Mouse (Mus musculus) brain, embryonic 14.5 days (tissue): ENCODE measurements around the gene Olfr639.

Source experiments
- CTCF ChIP-seq: fragments of 200-500 bp; IDR thresholded peaks from 2 replicates; pipeline ENCODE4 v1.5.1; 2012; ENCODE audit warnings: inconsistent platforms, mild to moderate bottlenecking, moderate library complexity, borderline replicate concordance; ENCODE audit not compliant: insufficient read depth, insufficient read length; ENCODE audit errors: extremely low read depth
- POLR2A ChIP-seq: fragments of 200-500 bp; IDR thresholded peaks from 2 replicates; pipeline ENCODE4 v1.6.1; 2012; ENCODE audit warnings: mild to moderate bottlenecking, inconsistent platforms, borderline replicate concordance; ENCODE audit not compliant: poor library complexity, insufficient read depth, insufficient read length, severe bottlenecking; ENCODE audit errors: extremely low read depth

DNA sequence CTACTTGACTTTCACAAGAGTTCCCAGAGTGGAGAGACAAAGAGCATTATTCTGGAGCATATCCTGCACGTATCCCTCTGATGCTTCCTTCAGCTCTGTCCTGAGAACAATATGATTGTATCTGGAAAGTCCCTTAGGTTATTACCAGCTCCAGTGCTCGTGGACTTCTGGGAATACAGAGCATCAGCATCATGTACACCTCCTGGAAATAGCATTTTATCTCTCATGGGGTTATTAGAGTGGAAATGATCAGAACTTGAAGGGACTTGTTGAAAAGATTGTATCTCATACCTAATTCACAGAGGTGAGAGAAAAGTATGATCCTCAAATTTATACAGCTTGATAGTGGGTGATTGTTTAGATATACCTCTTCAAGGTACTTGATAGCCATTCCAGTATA lies 44.2 kb upstream of the Olfr639 start, which contains the start of gene 4930516K23Rik:
- TF ChIP-seq CTCF, result no peak
- TF ChIP-seq POLR2A, result no peak
